Mouse (Mus musculus): ENCODE results near the gene Hecw2.

- no peak for TF ChIP-seq CTCF (conservative IDR thresholded peaks at IDR 0.05; ENCODE audit: low read length)
- TF ChIP-seq POU5F1 (IDR thresholded peaks at IDR 0.05; ENCODE audit: borderline replicate concordance, low read length): no peak
- no peak for TF ChIP-seq NANOG (IDR thresholded peaks at IDR 0.05; ENCODE audit: borderline replicate concordance, low read length)
Observed at GRCm38 (mm10) chr1:53838182-53838859, 356.6 kb downstream of the Hecw2 start.
